Mouse (Mus musculus): ENCODE results near the gene Olfm2. TPM values are rescaled to one million over a fixed set of nuclear protein-coding genes. Genes with fewer than 3 reads are reported as not detected.

Olfm2 gene
- total RNA-seq (2018; cell fraction: chromatin; rRNA removed), result under 1 TPM in 1 of 26 experiments, not detected in 25; 0.44 TPM
- total RNA-seq (2018; cell fraction: cytosol; rRNA removed), result not detected
- total RNA-seq (2018; cell fraction: nucleus; rRNA removed), result not detected
- polyA plus RNA-seq (2018), result not detected in 3 replicates

- H3K36me3 ChIP-seq (ENCODE audit: inconsistent target), result no peaks in the 10 kb centered on the region
- no peaks in the 10 kb centered on the region for H3K79me2 ChIP-seq (ENCODE audit: inconsistent target)
- H3K4me3 ChIP-seq (ENCODE audit: inconsistent target), result no peak within 1 kb of the TSS
- no peak within 1 kb of the TSS for H3K27ac ChIP-seq
- 2% methylated on average over 38 of the region's 50 CpGs for WGBS (ENCODE audit: missing documents)
Measured at GRCm38 (mm10) chr9:20746017-20746660, at the start of gene Olfm2. Olfm2 (minus strand) TSS chr9:20746349.

- 3% methylated on average over 7 of the region's 7 CpGs for whole genome bisulfite sequencing (ENCODE audit: missing documents)
- no peak overlapping the region for H3K27ac ChIP-seq
- no peaks in the 10 kb centered on the region for H3K79me2 ChIP-seq (ENCODE audit: inconsistent target)
- H3K36me3 ChIP-seq (ENCODE audit: inconsistent target), result no peaks in the 10 kb centered on the region
- no peak overlapping the region for H3K4me3 ChIP-seq (ENCODE audit: inconsistent target)
Measured at GRCm38 (mm10) chr9:20794108-20794806, 48.1 kb upstream of the Olfm2 start.

GRCm38 (mm10) chr9:20790345-20790744, 44.2 kb upstream of the Olfm2 start:
- Histone ChIP-seq H3K79me2 (ENCODE audit: inconsistent target) (no peaks in the 10 kb centered on the region), H3K4me3 (ENCODE audit: inconsistent target) (no peak overlapping the region), H3K27ac (no peak overlapping the region), H3K36me3 (ENCODE audit: inconsistent target) (no peaks in the 10 kb centered on the region)
- 90% methylated on average over 3 of the region's 3 CpGs for WGBS (ENCODE audit: missing documents)

GRCm38 (mm10) chr9:20789651-20790050, 43.5 kb upstream of the Olfm2 start:
- no peaks in the 10 kb centered on the region for H3K79me2 ChIP-seq (ENCODE audit: inconsistent target)
- no peaks in the 10 kb centered on the region for H3K36me3 ChIP-seq (ENCODE audit: inconsistent target)
- H3K4me3 ChIP-seq (ENCODE audit: inconsistent target), result no peak overlapping the region
- H3K27ac ChIP-seq, result no peak overlapping the region
- WGBS (ENCODE audit: missing documents), result 80% methylated on average over 3 of the region's 4 CpGs

- Histone ChIP-seq H3K27ac (no peak overlapping the region), H3K79me2 (ENCODE audit: inconsistent target) (no peaks in the 10 kb centered on the region), H3K4me3 (ENCODE audit: inconsistent target) (no peak overlapping the region), H3K36me3 (ENCODE audit: inconsistent target) (no peaks in the 10 kb centered on the region)
- 79% methylated on average over 8 of the region's 8 CpGs for whole genome bisulfite sequencing (ENCODE audit: missing documents)
Measured at GRCm38 (mm10) chr9:20787992-20788391, 41.8 kb upstream of the Olfm2 start.

GRCm38 (mm10) chr9:20785055-20785454, 38.9 kb upstream of the Olfm2 start:
- 86% methylated on average over 6 of the region's 6 CpGs for WGBS (ENCODE audit: missing documents)
- no peak overlapping the region for H3K4me3 ChIP-seq (ENCODE audit: inconsistent target)
- H3K27ac ChIP-seq, result no peak overlapping the region
- H3K79me2 ChIP-seq (ENCODE audit: inconsistent target), result no peaks in the 10 kb centered on the region
- H3K36me3 ChIP-seq (ENCODE audit: inconsistent target), result no peaks in the 10 kb centered on the region

- WGBS (ENCODE audit: missing documents), result 76% methylated on average over 3 of the region's 3 CpGs
- no peak overlapping the region for H3K27ac ChIP-seq
- H3K79me2 ChIP-seq (ENCODE audit: inconsistent target), result no peaks in the 10 kb centered on the region
- H3K4me3 ChIP-seq (ENCODE audit: inconsistent target), result no peak overlapping the region
- H3K36me3 ChIP-seq (ENCODE audit: inconsistent target), result no peaks in the 10 kb centered on the region
Measured at GRCm38 (mm10) chr9:20781286-20781685, 35.1 kb upstream of the Olfm2 start.

GRCm38 (mm10) chr9:20765274-20765673, 19.1 kb upstream of the Olfm2 start:
- 0% methylated on average over 2 of the region's 2 CpGs for WGBS (ENCODE audit: missing documents)
- H3K36me3 ChIP-seq (ENCODE audit: inconsistent target), result no peaks in the 10 kb centered on the region
- H3K79me2 ChIP-seq (ENCODE audit: inconsistent target), result no peaks in the 10 kb centered on the region
- no peak overlapping the region for H3K27ac ChIP-seq
- no peak overlapping the region for H3K4me3 ChIP-seq (ENCODE audit: inconsistent target)

- H3K4me3 ChIP-seq (ENCODE audit: inconsistent target), result no peak overlapping the region
- 83% methylated on average over 1 of the region's 1 CpGs for WGBS (ENCODE audit: missing documents)
- no peak overlapping the region for H3K27ac ChIP-seq
- H3K36me3 ChIP-seq (ENCODE audit: inconsistent target), result no peaks in the 10 kb centered on the region
- H3K79me2 ChIP-seq (ENCODE audit: inconsistent target), result no peaks in the 10 kb centered on the region
Measured at GRCm38 (mm10) chr9:20763099-20763498, 16.9 kb upstream of the Olfm2 start.

GRCm38 (mm10) chr9:20762197-20762961, 16.2 kb upstream of the Olfm2 start:
- no peak overlapping the region for H3K4me3 ChIP-seq (ENCODE audit: inconsistent target)
- no peaks in the 10 kb centered on the region for H3K79me2 ChIP-seq (ENCODE audit: inconsistent target)
- H3K27ac ChIP-seq, result no peak overlapping the region
- no peaks in the 10 kb centered on the region for H3K36me3 ChIP-seq (ENCODE audit: inconsistent target)
- WGBS (ENCODE audit: missing documents), result 57% methylated on average over 6 of the region's 7 CpGs

GRCm38 (mm10) chr9:20761388-20761787, 15.2 kb upstream of the Olfm2 start:
- no peak overlapping the region for H3K27ac ChIP-seq
- H3K36me3 ChIP-seq (ENCODE audit: inconsistent target), result no peaks in the 10 kb centered on the region
- no peaks in the 10 kb centered on the region for H3K79me2 ChIP-seq (ENCODE audit: inconsistent target)
- 57% methylated on average over 3 of the region's 3 CpGs for WGBS (ENCODE audit: missing documents)
- no peak overlapping the region for H3K4me3 ChIP-seq (ENCODE audit: inconsistent target)

GRCm38 (mm10) chr9:20760813-20761212, 14.7 kb upstream of the Olfm2 start:
- no peaks in the 10 kb centered on the region for H3K36me3 ChIP-seq (ENCODE audit: inconsistent target)
- H3K27ac ChIP-seq, result no peak overlapping the region
- no peaks in the 10 kb centered on the region for H3K79me2 ChIP-seq (ENCODE audit: inconsistent target)
- WGBS (ENCODE audit: missing documents), result 12% methylated on average over 12 of the region's 12 CpGs
- no peak overlapping the region for H3K4me3 ChIP-seq (ENCODE audit: inconsistent target)

- 96% methylated on average over 6 of the region's 6 CpGs for WGBS (ENCODE audit: missing documents)
- Histone ChIP-seq H3K27ac (no peak overlapping the region), H3K79me2 (ENCODE audit: inconsistent target) (no peaks in the 10 kb centered on the region), H3K36me3 (ENCODE audit: inconsistent target) (no peaks in the 10 kb centered on the region), H3K4me3 (ENCODE audit: inconsistent target) (no peak overlapping the region)
Measured at GRCm38 (mm10) chr9:20758896-20759295, 12.7 kb upstream of the Olfm2 start.

GRCm38 (mm10) chr9:20758243-20758642, 12.1 kb upstream of the Olfm2 start:
- H3K36me3 ChIP-seq (ENCODE audit: inconsistent target), result no peaks in the 10 kb centered on the region
- 65% methylated on average over 2 of the region's 2 CpGs for WGBS (ENCODE audit: missing documents)
- H3K4me3 ChIP-seq (ENCODE audit: inconsistent target), result no peak overlapping the region
- H3K27ac ChIP-seq, result no peak overlapping the region
- H3K79me2 ChIP-seq (ENCODE audit: inconsistent target), result no peaks in the 10 kb centered on the region
